8 mouse cellular contexts compared by ENCODE assay signal in the genomic region with DNA sequence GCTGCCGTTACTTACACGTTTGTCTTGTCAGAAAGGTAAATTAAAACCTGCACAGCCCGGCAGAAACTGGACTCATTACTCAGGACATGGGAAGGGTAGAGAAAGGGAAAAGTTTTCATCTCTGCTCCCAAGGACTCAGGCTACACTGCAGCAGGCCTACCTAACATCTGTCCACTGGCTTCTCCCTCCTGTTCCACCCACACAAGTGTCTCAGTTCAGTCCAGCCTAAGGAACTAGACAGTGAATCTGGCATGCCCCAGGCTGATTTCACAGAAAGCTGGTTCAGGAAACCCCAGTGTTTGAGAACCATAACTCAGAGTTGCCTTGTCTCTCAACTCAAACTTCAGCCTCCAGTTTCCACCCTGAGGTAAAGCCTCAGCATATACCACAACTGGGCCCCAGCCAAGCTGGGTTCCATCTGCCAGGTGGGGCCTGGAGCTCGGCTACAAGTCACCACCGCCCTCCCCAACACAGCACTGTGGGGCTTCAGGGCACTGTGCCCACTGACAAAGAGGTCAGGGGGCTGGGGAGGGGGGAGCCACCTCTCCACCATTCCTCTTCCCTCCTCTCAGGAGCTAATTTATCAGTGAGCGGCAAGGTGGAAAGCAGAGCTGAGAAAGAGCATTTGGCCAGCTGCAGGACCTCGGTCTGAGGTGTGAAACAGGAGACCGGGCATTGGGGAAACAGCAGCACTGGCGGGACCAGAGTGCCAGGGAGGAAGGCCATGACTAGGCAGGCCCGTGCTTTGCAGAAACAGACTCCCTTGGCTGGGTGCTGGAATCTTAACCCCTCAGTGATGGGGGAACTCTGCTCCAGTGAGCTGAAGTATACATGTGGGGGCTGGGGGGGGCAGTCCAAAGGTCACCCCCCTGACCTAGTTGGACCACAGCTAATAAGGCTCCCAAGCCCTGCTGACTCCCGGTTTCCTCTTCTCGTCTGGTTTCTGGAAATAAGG. TPM values are rescaled to one million over a fixed set of nuclear protein-coding genes. Genes with fewer than 3 reads are reported as not detected.
A peak's percentile ranks its signal among the peaks of the same experiment; 100 is the strongest.
DNase-seq lines count a peak whose midpoint lies in the region; ATAC-seq lines count a peak whose summit lies in the region.

No protein-coding gene starts in this region.

- H3K27me3 ChIP-seq in limb, embryonic 11.5 days (ENCODE audit: control insufficient read depth, insufficient read depth, low read length): no peaks in the 10 kb centered on the region

- no peak for ATAC-seq in limb, embryonic 11.5 days (ENCODE audit: insufficient number of reproducible peaks, low FRiP score, low TSS enrichment, low read depth)

- peak; percentile 94 for DNase-seq in heart, adult 11 months
- no peak for DNase-seq in heart, postnatal 25 days (ENCODE audit: low spot score)
- peak; percentile 49 for DNase-seq in cerebellum, adult 8-10 months
- DNase-seq in heart, postnatal 4 days: peak; percentile 43
- peak; percentile 41 for DNase-seq in limb, embryonic 11.5 days (ENCODE audit: low spot score)
- DNase-seq in thymus, postnatal 0 days (ENCODE audit: low spot score): peak; percentile 61
- no peak for DNase-seq in layer of hippocampus, adult 9-10 months (ENCODE audit: low spot score)
- no peak for DNase-seq in frontal cortex, adult 2 months (ENCODE audit: extremely low spot score in 1 of 2, low spot score in 1 of 2)

- H3K4me1 ChIP-seq in limb, embryonic 11.5 days (ENCODE audit: control insufficient read depth, insufficient read depth, low read length): peaks cover 38% of the 10 kb centered on the region

- H3K4me2 ChIP-seq in limb, embryonic 11.5 days (ENCODE audit: low read depth, severe bottlenecking): no peak overlapping the region

- WGBS in limb, embryonic 11.5 days: 23% methylated on average over 12 of the region's 12 CpGs

- H3K9me3 ChIP-seq in limb, embryonic 11.5 days (ENCODE audit: control insufficient read depth, low read length): no peaks in the 10 kb centered on the region

- H3K27ac ChIP-seq in limb, embryonic 11.5 days (replicated peaks; ENCODE audit: low read depth, low read length): peak overlapping the region; percentile 55

- no peaks in the 10 kb centered on the region for H3K36me3 ChIP-seq in limb, embryonic 11.5 days (ENCODE audit: control insufficient read depth, insufficient read depth, low read length)

- H3K4me3 ChIP-seq in limb, embryonic 11.5 days (ENCODE audit: low read depth, low read length): no peak overlapping the region

- intact Hi-C loops in heart, postnatal 25 days (cut with DNase I): loop anchor here (2.0 kb wide), 1 partner anchor 38 kb away; no protein-coding TSS in a partner anchor

- H3K9ac ChIP-seq in limb, embryonic 11.5 days (ENCODE audit: low read length): peak overlapping the region; percentile 34

RNA-seq across cellular contexts. Expression of gene Ypel2, which starts 34.5 kb away (rescaled TPM):
- total RNA-seq in heart, postnatal 25 days (2021): 10 to 100 TPM; 16.2 to 35.4 TPM
- total RNA-seq in heart, postnatal 4 days (2021): 10 to 100 TPM; 18.9 to 22.7 TPM
- 7.0 and 7.2 TPM in 2 replicates for polyA plus RNA-seq in limb, embryonic 11.5 days (2014; fragmentation: Nextera tagmentation; extraction: Ambion mirVana)
- polyA plus RNA-seq in thymus, postnatal 0 days (2015; fragmentation: Nextera tagmentation; extraction: Ambion mirVana): 9.5 and 9.6 TPM in 2 replicates
- 32.6 and 34.9 TPM in 2 replicates for polyA plus RNA-seq in frontal cortex, adult 2 months (2012; rRNA removed)

Comparison
In these comparisons a context has a peak if more than half of its experiments do, and no peak if none do; other contexts are left out.
1. DNase-seq: peak in heart, adult 11 months (single experiment), cerebellum, adult 8-10 months (single experiment), heart, postnatal 4 days (single experiment), limb, embryonic 11.5 days (single experiment) and thymus, postnatal 0 days (single experiment); none in heart, postnatal 25 days (single experiment), layer of hippocampus, adult 9-10 months (single experiment) and frontal cortex, adult 2 months (0 of 2).